Mouse (Mus musculus): ENCODE measurements around the gene Hoxb2.

DNA sequence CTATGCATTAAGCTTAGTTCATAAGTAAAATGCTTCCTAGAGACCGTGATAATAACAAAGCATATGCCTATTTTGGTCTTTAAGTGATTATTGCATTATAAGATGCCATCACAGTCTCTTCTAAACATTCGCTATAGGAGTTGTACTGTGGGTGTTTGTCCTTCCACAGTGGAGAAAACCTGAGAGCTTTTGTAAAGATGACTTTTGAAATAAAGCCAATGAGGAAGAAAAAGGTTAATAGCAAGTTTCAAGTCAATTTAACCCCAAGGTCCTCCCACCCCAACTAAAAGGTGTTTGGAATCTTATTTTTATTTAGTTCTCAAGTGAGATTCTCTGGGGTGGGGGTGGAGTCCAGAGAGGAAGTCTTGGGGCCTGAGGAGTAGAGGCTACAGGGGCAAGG lies 37.2 kb upstream of the Hoxb2 start:
- TF ChIP-seq CTCF (IDR thresholded peaks at IDR 0.05; ENCODE audit: control insufficient read depth, insufficient read depth, insufficient read length) (no peak), MYOD1 (IDR thresholded peaks at IDR 0.05; ENCODE audit: control insufficient read depth, insufficient read length, low read depth) (no peak), USF1 (IDR thresholded peaks at IDR 0.05; ENCODE audit: low read depth) (no peak)

All from C2C12 (cell line).